Comparison of ENCODE assay signal across 8 mouse cellular contexts in the genomic region with DNA sequence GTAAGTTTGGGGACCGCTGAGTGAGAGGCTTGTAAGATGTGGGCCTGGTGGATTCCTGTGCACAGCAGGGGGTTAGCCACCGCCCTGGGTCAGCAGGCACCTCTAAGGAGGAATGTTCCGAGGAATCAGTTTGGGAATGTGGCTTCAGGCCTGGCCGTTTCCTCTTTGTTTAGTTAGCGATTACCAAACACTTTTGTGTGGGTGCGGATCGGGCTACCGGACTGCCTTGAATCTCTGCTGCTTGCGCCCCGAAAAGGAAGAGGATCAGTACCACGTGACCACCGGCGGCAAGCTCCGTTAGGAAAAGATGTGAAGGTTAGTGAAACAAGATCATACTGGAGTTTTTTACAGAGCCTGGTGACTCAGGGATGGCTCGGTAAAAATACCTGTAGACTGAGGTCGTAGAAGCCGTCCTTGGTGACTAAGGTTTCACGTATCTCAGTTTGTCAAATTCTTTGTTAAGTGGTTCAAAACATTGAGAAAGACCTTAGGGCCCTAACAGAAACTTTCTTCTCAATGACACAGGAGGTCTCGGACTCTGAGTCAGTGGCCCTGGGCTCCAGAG.
A peak's percentile ranks its signal among the peaks of the same experiment; 100 is the strongest.
DNase-seq lines count a peak whose midpoint lies in the region; ATAC-seq lines count a peak whose summit lies in the region.

No protein-coding gene starts in this region.

- H3K4me3 ChIP-seq in heart, embryonic 15.5 days: peak overlapping the region; percentile 25; the same call in 1 of the 2 replicates
- no peak overlapping the region for H3K4me3 ChIP-seq in limb, embryonic 11.5 days (ENCODE audit: low read depth, low read length)
- peak overlapping the region; percentile 21 for H3K4me3 ChIP-seq in midbrain, embryonic 13.5 days (replicated peaks)

- no peak overlapping the region for H3K27ac ChIP-seq in heart, embryonic 15.5 days
- H3K27ac ChIP-seq in limb, embryonic 11.5 days (replicated peaks; ENCODE audit: low read depth, low read length): no peak overlapping the region
- no peak overlapping the region for H3K27ac ChIP-seq in midbrain, embryonic 13.5 days

- 0 out of 2 replicates have a peak overlapping the region, but pooled peaks have one; percentile 6 for H3K9ac ChIP-seq in heart, embryonic 15.5 days
- H3K9ac ChIP-seq in limb, embryonic 11.5 days (ENCODE audit: low read length): 0 out of 2 replicates have a peak overlapping the region, but pooled peaks have one; percentile 23
- H3K9ac ChIP-seq in midbrain, embryonic 13.5 days (replicated peaks): no peak overlapping the region

- no peaks in the 10 kb centered on the region for H3K27me3 ChIP-seq in heart, embryonic 15.5 days
- no peaks in the 10 kb centered on the region for H3K27me3 ChIP-seq in limb, embryonic 11.5 days (ENCODE audit: control insufficient read depth, insufficient read depth, low read length)
- H3K27me3 ChIP-seq in midbrain, embryonic 13.5 days: 0 out of 2 replicates have a peak, but pooled peaks cover 3% of the 10 kb centered on the region

- H3K4me1 ChIP-seq in heart, embryonic 15.5 days (replicated peaks): peaks cover 18% of the 10 kb centered on the region
- peaks cover 9% of the 10 kb centered on the region; the same call in 1 of the 2 replicates for H3K4me1 ChIP-seq in limb, embryonic 11.5 days (ENCODE audit: control insufficient read depth, insufficient read depth, low read length)
- 0 out of 2 replicates have a peak, but pooled peaks cover 3% of the 10 kb centered on the region for H3K4me1 ChIP-seq in midbrain, embryonic 13.5 days (replicated peaks)

- no peaks in the 10 kb centered on the region for H3K9me3 ChIP-seq in heart, embryonic 15.5 days (replicated peaks)
- H3K9me3 ChIP-seq in limb, embryonic 11.5 days (ENCODE audit: control insufficient read depth, low read length): no peaks in the 10 kb centered on the region
- H3K9me3 ChIP-seq in midbrain, embryonic 13.5 days: no peaks in the 10 kb centered on the region

- peak; percentile 79 for DNase-seq in 3T3-L1 (ENCODE audit: low read depth, low spot score)
- DNase-seq in adrenal gland, postnatal 25 days: peak; percentile 41
- DNase-seq in limb, embryonic 11.5 days (ENCODE audit: low spot score): peak; percentile 58
- no peak for DNase-seq in natural killer cell, adult 2 months (ENCODE audit: low spot score in 2 of 2)
- DNase-seq in cerebellum, adult 8-10 months: no peak
- no peak for DNase-seq in urinary bladder, postnatal 4 days (ENCODE audit: low spot score in 2 of 2)

- H3K36me3 ChIP-seq in heart, embryonic 15.5 days: no peaks in the 10 kb centered on the region
- no peaks in the 10 kb centered on the region for H3K36me3 ChIP-seq in limb, embryonic 11.5 days (ENCODE audit: control insufficient read depth, insufficient read depth, low read length)
- H3K36me3 ChIP-seq in midbrain, embryonic 13.5 days: no peaks in the 10 kb centered on the region

- peak overlapping the region; percentile 56 for H3K4me2 ChIP-seq in heart, embryonic 15.5 days
- H3K4me2 ChIP-seq in limb, embryonic 11.5 days (ENCODE audit: low read depth, severe bottlenecking): peak overlapping the region; percentile 28
- peak overlapping the region; percentile 49 for H3K4me2 ChIP-seq in midbrain, embryonic 13.5 days (replicated peaks)

- WGBS in heart, embryonic 15.5 days: 15% methylated on average over 19 of the region's 19 CpGs
- WGBS in limb, embryonic 11.5 days: 8% methylated on average over 19 of the region's 19 CpGs
- 12% methylated on average over 19 of the region's 19 CpGs for WGBS in midbrain, embryonic 13.5 days

- ATAC-seq in heart, embryonic 15.5 days (replicated peaks; ENCODE audit: insufficient number of reproducible peaks, insufficient read depth, low FRiP score, low read depth): no peak
- no peak for ATAC-seq in limb, embryonic 11.5 days (ENCODE audit: insufficient number of reproducible peaks, low FRiP score, low TSS enrichment, low read depth)
- no peak for ATAC-seq in midbrain, embryonic 13.5 days

Comparison
In these comparisons a context has a peak if more than half of its experiments do, and no peak if none do; other contexts are left out.
1. DNase-seq: peak in 3T3-L1 (single experiment), adrenal gland, postnatal 25 days (single experiment) and limb, embryonic 11.5 days (single experiment); none in natural killer cell, adult 2 months (0 of 2), cerebellum, adult 8-10 months (single experiment) and urinary bladder, postnatal 4 days (0 of 2).
2. Peak in every context shown above with its lines, with median percentiles within 50 percentile points of each other: H3K4me2 ChIP-seq.